Mouse (Mus musculus): ENCODE measurements around the gene Kcnip3.

- no peak for TF ChIP-seq TCF12 (IDR thresholded peaks at IDR 0.05; ENCODE audit: insufficient read depth, poor library complexity, severe bottlenecking)
- no peak for TF ChIP-seq POLR2A (IDR thresholded peaks at IDR 0.05; ENCODE audit: insufficient read length, low read depth)
- TF ChIP-seq E2F4 (IDR thresholded peaks at IDR 0.05; ENCODE audit: insufficient read depth) = no peak
- TF ChIP-seq USF1 (IDR thresholded peaks at IDR 0.05; ENCODE audit: low read depth) = no peak
- no peak for TF ChIP-seq POLR2AphosphoS2 (IDR thresholded peaks at IDR 0.05; ENCODE audit: insufficient read length, low read depth)
- TF ChIP-seq REST (IDR thresholded peaks at IDR 0.05; ENCODE audit: insufficient read depth, insufficient read length) = no peak
- no peak for TF ChIP-seq MAX (IDR thresholded peaks at IDR 0.05; ENCODE audit: low read depth)
Observed at GRCm38 (mm10) chr2:127435135-127435534, 86.8 kb downstream of the Kcnip3 start.
